Mouse (Mus musculus): ENCODE measurements at regions not wholly inside any gene's neighbourhood (a gene's known extent, or its start where the extent isn't known, plus 50 kb on each side); places are given as distances from the start of the nearest gene placed in this dataset.

GRCm38 (mm10) chr9:61166115-61166514 is 206.1 kb upstream of the Tle3 start:
- 0 out of 2 replicates have a peak, but pooled peaks cover 1% of the 10 kb centered on the region for H3K4me1 ChIP-seq (ENCODE audit: control insufficient read depth, insufficient read depth, low read length)
- TF ChIP-seq CTCF (IDR thresholded peaks at IDR 0.05; ENCODE audit: extremely low read depth, insufficient read depth, low read length) (no peak), POLR2A (IDR thresholded peaks at IDR 0.05; ENCODE audit: extremely low read depth, insufficient read depth, low read length) (no peak)
- no peak overlapping the region for H3K27ac ChIP-seq (ENCODE audit: insufficient read depth, low read length)
- no peak overlapping the region for H3K4me3 ChIP-seq (ENCODE audit: insufficient read depth, low read length)

- Histone ChIP-seq H3K27ac (ENCODE audit: insufficient read depth, low read length) (no peak overlapping the region), H3K4me1 (ENCODE audit: control insufficient read depth, insufficient read depth, low read length) (0 out of 2 replicates have a peak, but pooled peaks cover 1% of the 10 kb centered on the region), H3K4me3 (ENCODE audit: insufficient read depth, low read length) (no peak overlapping the region)
- TF ChIP-seq CTCF (IDR thresholded peaks at IDR 0.05; ENCODE audit: extremely low read depth, insufficient read depth, low read length) (no peak), POLR2A (IDR thresholded peaks at IDR 0.05; ENCODE audit: extremely low read depth, insufficient read depth, low read length) (no peak)
Measured at GRCm38 (mm10) chr9:61167097-61167842, 204.9 kb upstream of the Tle3 start.

- TF ChIP-seq CTCF (IDR thresholded peaks at IDR 0.05; ENCODE audit: extremely low read depth, insufficient read depth, low read length) = no peak
- TF ChIP-seq POLR2A (IDR thresholded peaks at IDR 0.05; ENCODE audit: extremely low read depth, insufficient read depth, low read length) = no peak
- H3K4me1 ChIP-seq (ENCODE audit: control insufficient read depth, insufficient read depth, low read length) = 0 out of 2 replicates have a peak, but pooled peaks cover 1% of the 10 kb centered on the region
- no peak overlapping the region for H3K27ac ChIP-seq (ENCODE audit: insufficient read depth, low read length)
Measured at GRCm38 (mm10) chr9:61168931-61169330, 203.2 kb upstream of the Tle3 start.

GRCm38 (mm10) chr9:61169506-61170090 is 202.6 kb upstream of the Tle3 start:
- TF ChIP-seq POLR2A (IDR thresholded peaks at IDR 0.05; ENCODE audit: extremely low read depth, insufficient read depth, low read length) (no peak), CTCF (IDR thresholded peaks at IDR 0.05; ENCODE audit: extremely low read depth, insufficient read depth, low read length) (no peak)
- H3K27ac ChIP-seq (ENCODE audit: insufficient read depth, low read length) = 0 out of 2 replicates have a peak overlapping the region, but pooled peaks have one; percentile 3
- 0 out of 2 replicates have a peak, but pooled peaks cover 1% of the 10 kb centered on the region for H3K4me1 ChIP-seq (ENCODE audit: control insufficient read depth, insufficient read depth, low read length)
- no peak overlapping the region for H3K4me3 ChIP-seq (ENCODE audit: insufficient read depth, low read length)

More at GRCm38 (mm10) chr9:61168931-61169330, 203.2 kb upstream of the Tle3 start:
- no peak overlapping the region for H3K4me3 ChIP-seq (ENCODE audit: insufficient read depth, low read length)

- H3K4me1 ChIP-seq (ENCODE audit: control insufficient read depth, insufficient read depth, low read length) = 0 out of 2 replicates have a peak, but pooled peaks cover 1% of the 10 kb centered on the region
- no peak overlapping the region for H3K27ac ChIP-seq (ENCODE audit: insufficient read depth, low read length)
- no peak for TF ChIP-seq POLR2A (IDR thresholded peaks at IDR 0.05; ENCODE audit: extremely low read depth, insufficient read depth, low read length)
- no peak for TF ChIP-seq CTCF (IDR thresholded peaks at IDR 0.05; ENCODE audit: extremely low read depth, insufficient read depth, low read length)
- H3K4me3 ChIP-seq (ENCODE audit: insufficient read depth, low read length) = no peak overlapping the region
Measured at GRCm38 (mm10) chr9:61170921-61171320, 201.2 kb upstream of the Tle3 start.

GRCm38 (mm10) chr9:61172421-61172820 is 199.7 kb upstream of the Tle3 start:
- no peak overlapping the region for H3K4me3 ChIP-seq (ENCODE audit: insufficient read depth, low read length)
- TF ChIP-seq POLR2A (IDR thresholded peaks at IDR 0.05; ENCODE audit: extremely low read depth, insufficient read depth, low read length) (no peak), CTCF (IDR thresholded peaks at IDR 0.05; ENCODE audit: extremely low read depth, insufficient read depth, low read length) (no peak)
- 0 out of 2 replicates have a peak, but pooled peaks cover 1% of the 10 kb centered on the region for H3K4me1 ChIP-seq (ENCODE audit: control insufficient read depth, insufficient read depth, low read length)
- no peak overlapping the region for H3K27ac ChIP-seq (ENCODE audit: insufficient read depth, low read length)

- no peaks in the 10 kb centered on the region for H3K4me1 ChIP-seq (ENCODE audit: control insufficient read depth, insufficient read depth, low read length)
- H3K4me3 ChIP-seq (ENCODE audit: insufficient read depth, low read length) = no peak overlapping the region
- H3K27ac ChIP-seq (ENCODE audit: insufficient read depth, low read length) = no peak overlapping the region
- no peak for TF ChIP-seq CTCF (IDR thresholded peaks at IDR 0.05; ENCODE audit: extremely low read depth, insufficient read depth, low read length)
- TF ChIP-seq POLR2A (IDR thresholded peaks at IDR 0.05; ENCODE audit: extremely low read depth, insufficient read depth, low read length) = no peak
Measured at GRCm38 (mm10) chr9:61173548-61173947, 198.6 kb upstream of the Tle3 start.

GRCm38 (mm10) chr9:61175381-61175780 is 196.8 kb upstream of the Tle3 start:
- TF ChIP-seq POLR2A (IDR thresholded peaks at IDR 0.05; ENCODE audit: extremely low read depth, insufficient read depth, low read length) (no peak), CTCF (IDR thresholded peaks at IDR 0.05; ENCODE audit: extremely low read depth, insufficient read depth, low read length) (no peak)
- H3K4me3 ChIP-seq (ENCODE audit: insufficient read depth, low read length) = no peak overlapping the region
- no peak overlapping the region for H3K27ac ChIP-seq (ENCODE audit: insufficient read depth, low read length)
- no peaks in the 10 kb centered on the region for H3K4me1 ChIP-seq (ENCODE audit: control insufficient read depth, insufficient read depth, low read length)

- TF ChIP-seq POLR2A (IDR thresholded peaks at IDR 0.05; ENCODE audit: extremely low read depth, insufficient read depth, low read length) = no peak
- no peak for TF ChIP-seq CTCF (IDR thresholded peaks at IDR 0.05; ENCODE audit: extremely low read depth, insufficient read depth, low read length)
- H3K4me1 ChIP-seq (ENCODE audit: control insufficient read depth, insufficient read depth, low read length) = no peaks in the 10 kb centered on the region
- no peak overlapping the region for H3K27ac ChIP-seq (ENCODE audit: insufficient read depth, low read length)
- no peak overlapping the region for H3K4me3 ChIP-seq (ENCODE audit: insufficient read depth, low read length)
Measured at GRCm38 (mm10) chr9:61176856-61177255, 195.3 kb upstream of the Tle3 start.
